Mouse (Mus musculus) gastrocnemius, adult 8-10 months (tissue): ENCODE measurements around the gene Unc119. TPM values are rescaled to one million over a fixed set of nuclear protein-coding genes. Genes with fewer than 3 reads are reported as not detected.

ENCODE experiments used
- DNase-seq, 2 experiments: peaks; one replicate each; pipeline ENCODE4 v3.0.0; 2022; ENCODE audit warnings: low spot score in 2 of 2
- total RNA-seq, 4 experiments: library from RNA; stranded (reverse); gene quantifications; 2 replicates each; pipeline ENCODE4 v1.2.4; 2022

Unc119 gene
- total RNA-seq, 4 experiments from 2014 or later: 5.3 to 14.9 (median 8.4) TPM

GRCm38 (mm10) chr11:78371711-78372110, 28.4 kb downstream of the Unc119 start:
- no peak for DNase-seq

- DNase-seq: no peak
Measured at GRCm38 (mm10) chr11:78372166-78372565, 28.9 kb downstream of the Unc119 start.

- no peak for DNase-seq
Measured at GRCm38 (mm10) chr11:78372610-78373009, 29.3 kb downstream of the Unc119 start.

GRCm38 (mm10) chr11:78374147-78374546, 30.9 kb downstream of the Unc119 start:
- DNase-seq: no peak

GRCm38 (mm10) chr11:78377549-78378159, 34.4 kb downstream of the Unc119 start:
- no peak for DNase-seq

GRCm38 (mm10) chr11:78380351-78380750, 37.1 kb downstream of the Unc119 start:
- DNase-seq: no peak

GRCm38 (mm10) chr11:78380996-78381395, 37.7 kb downstream of the Unc119 start:
- DNase-seq: no peak

GRCm38 (mm10) chr11:78382286-78382685, 39.0 kb downstream of the Unc119 start:
- DNase-seq: no peak

GRCm38 (mm10) chr11:78382701-78383100, 39.4 kb downstream of the Unc119 start:
- no peak for DNase-seq

GRCm38 (mm10) chr11:78385776-78386175, 42.5 kb downstream of the Unc119 start:
- no peak for DNase-seq

- DNase-seq: no peak
Measured at GRCm38 (mm10) chr11:78386508-78387043, 43.3 kb downstream of the Unc119 start, which contains the start of gene Foxn1. Gene Foxn1 (minus strand): TSS chr11:78386558.

- DNase-seq: no peak
Measured at GRCm38 (mm10) chr11:78392728-78393127, 49.4 kb downstream of the Unc119 start.

- DNase-seq: no peak
Measured at GRCm38 (mm10) chr11:78396950-78397349, 53.7 kb downstream of the Unc119 start.

GRCm38 (mm10) chr11:78397397-78397796, 54.1 kb downstream of the Unc119 start:
- DNase-seq: peak; percentile 12 to 26

- no peak for DNase-seq
Measured at GRCm38 (mm10) chr11:78398212-78398611, 54.9 kb downstream of the Unc119 start.

Other genes with a start within 250 kb of the Unc119 start
- 1 to 10 TPM; 5.6 to 7.8 (median 7.3) TPM for gene Fam222b, start 248.8 kb upstream of the Unc119 start, total RNA-seq
- 1 to 10 TPM; 2.9 to 3.5 (median 3.2) TPM for gene Traf4, start 177.9 kb upstream of the Unc119 start, total RNA-seq
- gene Nek8, start 166.8 kb upstream of the Unc119 start, total RNA-seq: under 1 TPM; 0.19 to 0.73 (median 0.50) TPM
- gene Tlcd1, start 166.8 kb upstream of the Unc119 start, total RNA-seq: 1 to 10 TPM in 1 of 4 experiments, under 1 TPM in 3; 0.56 to 1.7 (median 0.64) TPM
- gene Rpl23a, start 159.9 kb upstream of the Unc119 start, total RNA-seq: 100 to 1,000 TPM; 671 to 835 (median 744) TPM
- 1 to 10 TPM; 1.6 to 5.5 (median 3.4) TPM for gene Rab34, start 155.1 kb upstream of the Unc119 start, total RNA-seq
- gene Proca1, start 150.1 kb upstream of the Unc119 start, total RNA-seq: under 1 TPM; 0.34 to 0.88 (median 0.52) TPM
- 10 to 100 TPM; 46.6 to 51.5 (median 47.2) TPM for gene Sdf2, start 97.7 kb upstream of the Unc119 start, total RNA-seq
- gene Supt6, start 97.5 kb upstream of the Unc119 start, total RNA-seq: 10 to 100 TPM; 27.8 to 33.0 (median 31.7) TPM
- gene 2610507B11Rik, start 81.7 kb upstream of the Unc119 start, total RNA-seq: 100 to 1,000 TPM; 211 to 289 (median 233) TPM
- gene BC030499, start 52.6 kb upstream of the Unc119 start, total RNA-seq: under 1 TPM; 0.13 to 0.49 (median 0.16) TPM
- 1 to 10 TPM; 2.2 to 2.8 (median 2.6) TPM for gene Spag5, start 42.0 kb upstream of the Unc119 start, total RNA-seq
- 1 to 10 TPM; 1.5 to 2.2 (median 1.7) TPM for gene Aldoc, start 20.5 kb upstream of the Unc119 start, total RNA-seq
- 10 to 100 TPM; 19.1 to 25.1 (median 21.3) TPM for gene Pigs, start 15.1 kb upstream of the Unc119 start, total RNA-seq
- not detected for gene Foxn1, start 43.1 kb downstream of the Unc119 start, total RNA-seq
- not detected for gene Slc13a2, start 78.7 kb downstream of the Unc119 start, total RNA-seq
- gene Slc46a1, start 122.2 kb downstream of the Unc119 start, total RNA-seq: under 1 TPM; 0.47 to 0.56 (median 0.50) TPM
- under 1 TPM; 0.40 to 0.77 (median 0.49) TPM for gene Sarm1, start 154.3 kb downstream of the Unc119 start, total RNA-seq
- 10 to 100 TPM in 1 of 4 experiments, 1 to 10 TPM in 3; 5.7 to 11.1 (median 6.7) TPM for gene Vtn, start 155.6 kb downstream of the Unc119 start, total RNA-seq
- not detected for gene Sebox, start 160.0 kb downstream of the Unc119 start, total RNA-seq
- gene Tmem199, start 168.7 kb downstream of the Unc119 start, total RNA-seq: 10 to 100 TPM; 11.0 to 16.0 (median 14.4) TPM
- 100 to 1,000 TPM in 1 of 4 experiments, 10 to 100 TPM in 3; 95.0 to 105 (median 98.5) TPM for gene Poldip2, start 168.7 kb downstream of the Unc119 start, total RNA-seq
- gene Tnfaip1, start 192.8 kb downstream of the Unc119 start, total RNA-seq: 10 to 100 TPM; 44.2 to 54.5 (median 48.9) TPM
- 10 to 100 TPM; 12.7 to 21.1 (median 17.3) TPM for gene Ift20, start 192.9 kb downstream of the Unc119 start, total RNA-seq
- gene Tmem97, start 207.3 kb downstream of the Unc119 start, total RNA-seq: 1 to 10 TPM; 1.2 to 1.6 (median 1.5) TPM